Mouse (Mus musculus) spleen, embryonic (tissue): ENCODE measurements around the gene Ipo7.

Experiments
- CTCF ChIA-PET: fragments of 350-600 bp; sonication (Branson Sonifier 250); formaldehyde crosslinking; loops from one replicate; lab custom pipeline; 2022; lab: Charles Lee

The Ipo7 gene

GRCm38 (mm10) chr7:110100854-110101253 is 82.8 kb downstream of the Ipo7 start:
- CTCF ChIA-PET, result no interaction called here

GRCm38 (mm10) chr7:110101266-110101665 is 83.2 kb downstream of the Ipo7 start:
- CTCF ChIA-PET, result interaction anchor here (0.7 kb wide), 1 partner anchor 19 kb away, joined by 4 read pairs; no protein-coding TSS in a partner anchor

GRCm38 (mm10) chr7:110105041-110105440 is 87.0 kb downstream of the Ipo7 start:
- CTCF ChIA-PET, result no interaction called here
